23 mouse cellular contexts compared by ENCODE assay signal in genomic region chr19:20506936-20507615, GRCm38 (mm10). TPM values are rescaled to one million over a fixed set of nuclear protein-coding genes. Genes with fewer than 3 reads are reported as not detected.
DNase-seq lines count a peak whose midpoint lies in the region; ATAC-seq lines count a peak whose summit lies in the region.
"Had no signal": no experiment of that assay in that cellular context is flagged by ENCODE, and none has a peak within 500 bp of the region (broad histone marks: within the 10 kb centered on the region; RNA-seq: fewer than 3 reads in every experiment).

No protein-coding gene starts in this region.

- ATAC-seq in hindbrain, embryonic 11.5 days (ENCODE audit: low FRiP score): peak; percentile 83
- peak; percentile 23; the same call in 1 of the 2 replicates for ATAC-seq in midbrain, embryonic 12.5 days (ENCODE audit: low FRiP score, low read depth)
- ATAC-seq in midbrain, embryonic 14.5 days (ENCODE audit: low FRiP score, low TSS enrichment): no peak
- ATAC-seq: forebrain, embryonic 14.5 days; intestine, embryonic 16.5 days had no signal

- no peak overlapping the region for H3K9ac ChIP-seq in hindbrain, embryonic 11.5 days (ENCODE audit: low read depth, low read length)
- no peak overlapping the region for H3K9ac ChIP-seq in midbrain, embryonic 12.5 days (replicated peaks)
- no peak overlapping the region for H3K9ac ChIP-seq in midbrain, embryonic 14.5 days (replicated peaks; ENCODE audit: low read length)
- H3K9ac ChIP-seq: hindbrain, embryonic 14.5 days; limb, embryonic 15.5 days; liver, embryonic 15.5 days; stomach, embryonic 15.5 days had no signal

- no peaks in the 10 kb centered on the region for H3K4me1 ChIP-seq in hindbrain, embryonic 11.5 days (replicated peaks; ENCODE audit: control insufficient read depth, insufficient read depth, low read length)
- peaks cover 22% of the 10 kb centered on the region for H3K4me1 ChIP-seq in hindbrain, embryonic 10.5 days (replicated peaks)
- no peaks in the 10 kb centered on the region for H3K4me1 ChIP-seq in midbrain, embryonic 12.5 days
- H3K4me1 ChIP-seq in midbrain, embryonic 14.5 days (ENCODE audit: control insufficient read depth, insufficient read depth, low read length): no peaks in the 10 kb centered on the region; the same call in 1 of the 2 replicates
- H3K4me1 ChIP-seq: heart, embryonic 10.5 days; limb, embryonic 15.5 days; liver, embryonic 15.5 days; stomach, embryonic 15.5 days had no signal

- no peaks in the 10 kb centered on the region for H3K36me3 ChIP-seq in hindbrain, embryonic 11.5 days (ENCODE audit: control insufficient read depth, insufficient read depth, low read length)
- H3K36me3 ChIP-seq in hindbrain, embryonic 10.5 days: no peaks in the 10 kb centered on the region
- H3K36me3 ChIP-seq in midbrain, embryonic 12.5 days: no peaks in the 10 kb centered on the region
- H3K36me3 ChIP-seq in midbrain, embryonic 14.5 days (ENCODE audit: control insufficient read depth, insufficient read depth, low read length): no peaks in the 10 kb centered on the region
- H3K36me3 ChIP-seq: heart, embryonic 10.5 days; limb, embryonic 15.5 days; liver, embryonic 15.5 days; midbrain, embryonic 10.5 days; stomach, embryonic 15.5 days had no signal

- H3K27me3 ChIP-seq in hindbrain, embryonic 11.5 days (ENCODE audit: control insufficient read depth, insufficient read depth, low read length): no peaks in the 10 kb centered on the region
- H3K27me3 ChIP-seq in hindbrain, embryonic 10.5 days (ENCODE audit: insufficient read depth, poor library complexity, severe bottlenecking): peaks cover 19% of the 10 kb centered on the region
- no peaks in the 10 kb centered on the region for H3K27me3 ChIP-seq in midbrain, embryonic 12.5 days
- H3K27me3 ChIP-seq in midbrain, embryonic 14.5 days (ENCODE audit: control insufficient read depth, insufficient read depth, low read length): no peaks in the 10 kb centered on the region
- H3K27me3 ChIP-seq: CH12.LX; limb, embryonic 15.5 days; liver, embryonic 15.5 days; stomach, embryonic 15.5 days had no signal

- H3K9me3 ChIP-seq in hindbrain, embryonic 11.5 days (ENCODE audit: control insufficient read depth, low read length): no peaks in the 10 kb centered on the region
- H3K9me3 ChIP-seq in hindbrain, embryonic 10.5 days: no peaks in the 10 kb centered on the region
- no peaks in the 10 kb centered on the region for H3K9me3 ChIP-seq in midbrain, embryonic 12.5 days
- no peaks in the 10 kb centered on the region for H3K9me3 ChIP-seq in midbrain, embryonic 14.5 days (ENCODE audit: control insufficient read depth, low read length)
- H3K9me3 ChIP-seq: heart, embryonic 10.5 days; limb, embryonic 15.5 days; liver, embryonic 15.5 days; midbrain, embryonic 10.5 days; stomach, embryonic 15.5 days had no signal

- peak overlapping the region; percentile 19; the same call in 1 of the 2 replicates for H3K4me2 ChIP-seq in hindbrain, embryonic 11.5 days (replicated peaks; ENCODE audit: low read depth, low read length)
- no peak overlapping the region for H3K4me2 ChIP-seq in midbrain, embryonic 12.5 days (replicated peaks)
- no peak overlapping the region for H3K4me2 ChIP-seq in midbrain, embryonic 14.5 days (ENCODE audit: low read length)
- H3K4me2 ChIP-seq: hindbrain, embryonic 14.5 days; limb, embryonic 15.5 days; liver, embryonic 15.5 days; stomach, embryonic 15.5 days had no signal

- 29% methylated on average over 9 of the region's 9 CpGs for WGBS in hindbrain, embryonic 11.5 days
- WGBS in hindbrain, embryonic 10.5 days: 31% methylated on average over 9 of the region's 9 CpGs
- WGBS in midbrain, embryonic 12.5 days: 28% methylated on average over 9 of the region's 9 CpGs
- WGBS in midbrain, embryonic 14.5 days: 16% methylated on average over 9 of the region's 9 CpGs

- H3K4me3 ChIP-seq in hindbrain, embryonic 11.5 days (ENCODE audit: low read depth, low read length): no peak overlapping the region
- H3K4me3 ChIP-seq in hindbrain, embryonic 10.5 days: no peak overlapping the region
- H3K4me3 ChIP-seq in midbrain, embryonic 12.5 days: no peak overlapping the region
- H3K4me3 ChIP-seq in midbrain, embryonic 14.5 days (replicated peaks; ENCODE audit: low read depth, low read length): no peak overlapping the region
- H3K4me3 ChIP-seq: heart, embryonic 10.5 days; limb, embryonic 15.5 days; liver, embryonic 15.5 days; midbrain, embryonic 10.5 days; stomach, embryonic 15.5 days had no signal

- peak; percentile 35 for DNase-seq in hindbrain, embryonic 11.5 days (ENCODE audit: low spot score)
- no peak for DNase-seq in hindbrain, embryonic 10.5 days (ENCODE audit: low spot score)
- DNase-seq in midbrain, embryonic 14.5 days: no peak
- peak; percentile 59 for DNase-seq in embryo, embryonic 10 days (ENCODE audit: low spot score)
- DNase-seq in retina, postnatal 1 day: peak; percentile 86
- no peak for DNase-seq in cerebellum, postnatal 14 days
- DNase-seq: adrenal gland, postnatal 10 days; cerebellum, adult 9-10 months; gastrocnemius, postnatal 25 days; kidney, postnatal 36 days; lung, postnatal 4 days; thymus, adult 18-20 months; thymus, postnatal 4 days had no signal

- H3K27ac ChIP-seq in hindbrain, embryonic 11.5 days (ENCODE audit: low read depth, low read length): no peak overlapping the region
- H3K27ac ChIP-seq in hindbrain, embryonic 10.5 days: no peak overlapping the region
- no peak overlapping the region for H3K27ac ChIP-seq in midbrain, embryonic 12.5 days (replicated peaks)
- H3K27ac ChIP-seq in midbrain, embryonic 14.5 days (replicated peaks; ENCODE audit: low read depth, low read length): no peak overlapping the region
- H3K27ac ChIP-seq: heart, embryonic 10.5 days; hindbrain, embryonic 14.5 days; limb, embryonic 15.5 days; liver, embryonic 15.5 days; midbrain, embryonic 10.5 days; stomach, embryonic 15.5 days had no signal

RNA-seq across cellular contexts. Expression of gene Aldh1a1, which starts 14.6 kb away (rescaled TPM):
- polyA plus RNA-seq in hindbrain, embryonic 11.5 days (2014; fragmentation: Nextera tagmentation; extraction: Ambion mirVana): 0.74 and 1.4 TPM in 2 replicates
- polyA plus RNA-seq in hindbrain, embryonic 10.5 days (2016; fragmentation: Nextera tagmentation; extraction: Ambion mirVana): 0.12 and 2.0 TPM in 2 replicates
- 0.10 and 0.28 TPM in 2 replicates for polyA plus RNA-seq in midbrain, embryonic 12.5 days (2016; fragmentation: Nextera tagmentation; extraction: Ambion mirVana)
- polyA plus RNA-seq in midbrain, embryonic 14.5 days (2014; fragmentation: Nextera tagmentation; extraction: Ambion mirVana): 9.7 and 11.2 TPM in 2 replicates

Comparison
In these comparisons a context has a peak if more than half of its experiments do, and no peak if none do; other contexts are left out.
1. DNase-seq: peak in hindbrain, embryonic 11.5 days (single experiment), embryo, embryonic 10 days (single experiment) and retina, postnatal 1 day (single experiment); none in hindbrain, embryonic 10.5 days (single experiment), midbrain, embryonic 14.5 days (single experiment) and cerebellum, postnatal 14 days (0 of 2).